Mouse (Mus musculus) embryonic facial prominence, embryonic 10.5 days (tissue): ENCODE measurements at regions not wholly inside any gene's neighbourhood (a gene's known extent, or its start where the extent isn't known, plus 50 kb on each side); places are given as distances from the start of the nearest gene placed in this dataset.

Source experiments
- DNase-seq: peaks from one replicate; pipeline ENCODE4 v3.0.0-alpha.2; 2017; ENCODE audit warnings: low spot score
- H3K27ac ChIP-seq: fragments of 300-500 bp; sonication (generic); replicated peaks from 2 replicates; pipeline ENCODE4 v1.5.1; 2016; ENCODE audit warnings: mild to moderate bottlenecking
- H3K27me3 ChIP-seq: fragments of 300-500 bp; sonication (generic); replicated peaks from 2 replicates; pipeline ENCODE4 v1.6.1; 2016; ENCODE audit warnings: low read depth, mild to moderate bottlenecking; ENCODE audit not compliant: poor library complexity, severe bottlenecking
- H3K36me3 ChIP-seq: fragments of 300-500 bp; sonication (generic); replicated peaks from 2 replicates; pipeline ENCODE4 v1.6.1; 2016; ENCODE audit warnings: mild to moderate bottlenecking, moderate library complexity
- H3K4me1 ChIP-seq: fragments of 300-500 bp; sonication (generic); 2 replicates; pipeline ENCODE4 v1.6.1; 2016
- H3K4me3 ChIP-seq: fragments of 300-500 bp; sonication (generic); 2 replicates; pipeline ENCODE4 v1.5.1; 2016; ENCODE audit warnings: mild to moderate bottlenecking, moderate library complexity
- H3K9me3 ChIP-seq: fragments of 300-500 bp; sonication (generic); 2 replicates; pipeline ENCODE4 v1.6.1; 2016; ENCODE audit warnings: mild to moderate bottlenecking
- WGBS: fragments of 180-500 bp; shearing (Covaris S2); methylation state at CpG from one replicate; pipeline ENCODE4 v1.1.7; 2016; 5-methylcytosine and 5-hydroxymethylcytosine counted together

DNA sequence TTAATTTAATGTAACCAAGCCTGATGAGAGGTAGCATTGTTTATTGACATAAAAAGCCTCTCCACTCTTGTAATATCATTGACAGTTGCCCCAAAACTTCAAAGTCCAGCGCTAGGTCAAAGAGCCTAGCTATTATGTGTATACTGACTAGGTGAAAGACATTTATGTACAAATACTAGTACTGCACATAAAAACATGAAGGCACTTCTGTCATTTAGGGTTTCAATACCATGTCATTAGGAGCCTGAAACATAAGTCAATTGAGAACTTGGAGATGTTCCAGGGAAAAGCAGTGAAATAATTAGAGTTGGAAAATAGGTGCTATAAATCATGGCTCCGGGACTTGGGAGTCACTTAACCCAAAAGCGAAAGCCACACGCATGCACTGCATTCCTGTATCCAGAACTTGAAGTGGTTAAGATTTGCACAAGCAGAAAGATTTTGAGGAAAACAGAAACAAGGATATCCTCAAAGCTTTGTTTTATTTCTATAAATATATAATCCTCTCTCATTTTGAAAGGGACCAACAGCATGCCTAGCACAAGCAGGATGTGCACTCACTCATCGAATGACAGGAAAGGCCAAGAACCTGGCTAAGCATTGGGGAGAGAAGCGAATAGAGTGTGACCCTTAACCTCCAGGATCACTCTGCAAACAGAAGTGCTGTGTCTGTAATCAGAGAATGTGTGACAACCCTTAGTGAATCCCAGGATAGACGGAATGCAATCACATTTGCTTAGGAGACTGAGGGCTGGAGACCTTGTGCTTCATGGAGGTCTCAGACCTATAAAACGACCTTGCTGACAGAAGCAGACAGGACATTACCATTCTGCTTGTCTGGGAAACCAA, 176.3 kb upstream of the Crim1 start:
- H3K27me3 ChIP-seq, result no peaks in the 10 kb centered on the region
- no peak overlapping the region for H3K27ac ChIP-seq
- peaks cover 25% of the 10 kb centered on the region for H3K4me1 ChIP-seq
- 48% methylated on average over 8 of the region's 8 CpGs for WGBS
- no peaks in the 10 kb centered on the region for H3K36me3 ChIP-seq
- no peaks in the 10 kb centered on the region for H3K9me3 ChIP-seq
- no peak overlapping the region for H3K4me3 ChIP-seq
- DNase-seq, result no peak

DNA sequence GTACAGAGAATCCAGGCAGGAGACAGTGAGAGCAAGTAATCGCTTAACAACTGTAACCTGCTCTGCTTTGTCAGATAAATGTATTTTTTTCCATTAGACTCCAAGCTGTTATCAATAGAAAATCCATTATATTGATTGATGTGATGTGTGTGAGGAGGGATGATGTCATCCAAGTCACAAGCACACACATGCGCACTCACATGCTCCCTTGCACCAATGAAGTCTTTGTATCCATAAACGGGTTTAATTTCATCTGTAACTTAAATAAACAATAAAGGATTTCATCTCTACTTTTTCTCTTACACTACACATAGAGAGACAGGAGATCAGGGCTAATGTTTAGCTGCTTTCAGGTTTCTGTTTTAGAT, 175.7 kb upstream of the Crim1 start:
- H3K9me3 ChIP-seq, result no peaks in the 10 kb centered on the region
- WGBS, result 71% methylated on average over 3 of the region's 3 CpGs
- H3K36me3 ChIP-seq, result no peaks in the 10 kb centered on the region
- no peaks in the 10 kb centered on the region for H3K27me3 ChIP-seq
- no peak for DNase-seq
- no peak overlapping the region for H3K27ac ChIP-seq
- H3K4me1 ChIP-seq, result peaks cover 25% of the 10 kb centered on the region
- H3K4me3 ChIP-seq, result no peak overlapping the region

DNA sequence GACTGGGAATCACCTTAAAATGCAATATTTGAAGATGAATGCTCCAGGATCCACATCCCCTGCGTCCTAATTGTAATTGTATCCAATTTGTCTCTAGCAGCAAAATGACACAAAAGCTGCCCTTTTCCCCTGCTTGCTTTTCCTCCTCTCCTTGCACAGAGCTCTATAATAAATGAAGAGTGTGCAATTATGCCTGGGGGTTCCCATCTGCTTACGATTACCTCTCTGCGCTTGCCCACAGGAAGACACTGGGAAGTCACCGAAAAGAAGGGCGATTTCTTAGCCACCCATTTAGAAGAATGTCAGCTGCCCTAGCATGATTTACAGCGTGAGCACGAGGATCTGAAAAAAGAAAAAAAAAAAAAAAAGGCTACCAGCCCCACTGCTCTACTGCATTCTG, 174.8 kb upstream of the Crim1 start:
- H3K4me1 ChIP-seq, result peaks cover 25% of the 10 kb centered on the region
- no peaks in the 10 kb centered on the region for H3K27me3 ChIP-seq
- no peak overlapping the region for H3K4me3 ChIP-seq
- no peak overlapping the region for H3K27ac ChIP-seq
- H3K9me3 ChIP-seq, result no peaks in the 10 kb centered on the region
- H3K36me3 ChIP-seq, result no peaks in the 10 kb centered on the region
- DNase-seq, result peak; percentile 57
- WGBS, result 35% methylated on average over 7 of the region's 7 CpGs

DNA sequence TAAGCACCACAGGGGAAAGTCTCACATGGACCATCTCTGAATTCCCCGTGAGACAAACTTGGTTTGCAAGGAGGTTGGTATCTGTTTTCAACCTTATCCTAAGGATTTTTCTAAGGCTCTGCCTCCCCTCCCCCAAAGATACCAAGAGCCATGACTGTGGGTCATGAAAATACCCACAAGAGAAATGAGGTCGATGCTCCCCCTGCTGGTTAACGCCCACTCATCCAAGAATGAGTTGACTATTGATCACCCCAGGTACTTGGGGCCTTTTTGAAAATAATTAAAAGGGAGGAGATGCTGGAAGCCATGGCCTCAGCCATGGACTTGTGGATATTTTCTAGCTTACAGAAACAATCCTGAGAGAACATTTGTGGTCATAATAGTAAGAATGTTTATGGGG, 164.4 kb upstream of the Crim1 start:
- peak; percentile 31 for DNase-seq
- no peak overlapping the region for H3K27ac ChIP-seq
- 74% methylated on average over 3 of the region's 3 CpGs for WGBS
- no peaks in the 10 kb centered on the region for H3K4me1 ChIP-seq
- H3K9me3 ChIP-seq, result no peaks in the 10 kb centered on the region
- no peaks in the 10 kb centered on the region for H3K27me3 ChIP-seq
- no peaks in the 10 kb centered on the region for H3K36me3 ChIP-seq
- no peak overlapping the region for H3K4me3 ChIP-seq

DNA sequence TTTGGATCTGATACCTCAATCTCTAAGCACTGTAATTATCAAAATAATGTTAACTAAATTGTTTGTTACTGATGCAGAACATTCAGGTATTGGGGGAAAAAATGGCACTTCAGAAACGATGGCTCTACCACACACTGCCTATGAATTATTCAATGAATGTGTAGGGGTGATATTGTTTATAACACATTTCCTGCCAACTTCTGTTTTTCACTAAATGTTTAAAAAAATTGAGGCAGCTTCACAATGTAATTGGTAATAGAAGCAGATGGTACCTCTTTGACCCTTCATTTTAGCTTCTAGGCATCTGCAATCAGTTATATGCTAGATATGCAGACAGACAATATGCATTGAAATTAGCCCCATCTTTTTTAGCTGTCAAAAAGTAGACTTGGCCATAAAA, 159.7 kb upstream of the Crim1 start:
- no peaks in the 10 kb centered on the region for H3K36me3 ChIP-seq
- no peaks in the 10 kb centered on the region for H3K9me3 ChIP-seq
- no peaks in the 10 kb centered on the region for H3K4me1 ChIP-seq
- H3K4me3 ChIP-seq, result no peak overlapping the region
- no peaks in the 10 kb centered on the region for H3K27me3 ChIP-seq
- H3K27ac ChIP-seq, result no peak overlapping the region
- whole genome bisulfite sequencing, result 81% methylated on average over 1 of the region's 1 CpGs
- DNase-seq, result no peak

DNA sequence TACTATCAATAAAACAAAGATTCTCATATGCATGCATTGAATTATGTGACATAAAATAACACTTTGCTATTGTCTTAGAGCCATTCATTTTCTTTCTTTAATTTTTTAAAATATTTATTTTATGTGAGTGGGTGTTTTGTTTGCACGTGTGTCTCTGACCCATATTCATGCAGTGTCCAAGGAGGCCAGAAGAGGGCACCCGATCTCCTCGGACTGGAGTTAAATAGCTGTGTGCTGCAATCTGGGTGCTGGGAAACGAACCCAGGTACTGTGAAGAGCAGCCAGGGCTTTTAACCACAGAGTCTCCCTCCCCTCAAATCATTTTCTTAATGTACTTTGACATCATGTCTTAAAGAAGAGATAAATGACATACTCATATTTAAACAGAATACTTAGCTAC, 158.8 kb upstream of the Crim1 start:
- no peaks in the 10 kb centered on the region for H3K4me1 ChIP-seq
- no peak overlapping the region for H3K27ac ChIP-seq
- H3K36me3 ChIP-seq, result no peaks in the 10 kb centered on the region
- no peak overlapping the region for H3K4me3 ChIP-seq
- no peak for DNase-seq
- WGBS, result 83% methylated on average over 4 of the region's 4 CpGs
- no peaks in the 10 kb centered on the region for H3K27me3 ChIP-seq
- no peaks in the 10 kb centered on the region for H3K9me3 ChIP-seq

DNA sequence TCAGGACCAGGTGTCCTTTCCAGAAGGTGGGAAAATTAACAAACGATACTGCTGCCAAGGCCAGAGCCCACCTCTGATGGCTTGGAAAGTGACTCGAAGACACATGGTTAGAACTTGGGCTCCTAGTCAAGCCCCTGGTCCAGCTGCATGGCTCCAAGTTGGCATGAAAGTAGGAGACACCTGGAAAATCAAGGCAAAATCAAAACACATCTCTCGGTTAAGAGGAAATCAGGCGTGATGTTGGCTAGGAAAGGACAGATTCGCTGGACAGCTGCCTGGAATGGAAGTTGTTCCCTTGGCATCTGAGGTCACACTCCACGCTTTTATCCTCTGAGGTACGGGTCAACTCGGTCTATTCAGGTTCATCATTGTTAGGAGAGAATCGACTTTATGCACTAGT, 150.3 kb upstream of the Crim1 start:
- Histone ChIP-seq H3K36me3 (no peaks in the 10 kb centered on the region), H3K4me1 (no peaks in the 10 kb centered on the region), H3K9me3 (no peaks in the 10 kb centered on the region), H3K27ac (no peak overlapping the region), H3K27me3 (no peaks in the 10 kb centered on the region), H3K4me3 (no peak overlapping the region)
- no peak for DNase-seq
- 88% methylated on average over 9 of the region's 9 CpGs for WGBS

DNA sequence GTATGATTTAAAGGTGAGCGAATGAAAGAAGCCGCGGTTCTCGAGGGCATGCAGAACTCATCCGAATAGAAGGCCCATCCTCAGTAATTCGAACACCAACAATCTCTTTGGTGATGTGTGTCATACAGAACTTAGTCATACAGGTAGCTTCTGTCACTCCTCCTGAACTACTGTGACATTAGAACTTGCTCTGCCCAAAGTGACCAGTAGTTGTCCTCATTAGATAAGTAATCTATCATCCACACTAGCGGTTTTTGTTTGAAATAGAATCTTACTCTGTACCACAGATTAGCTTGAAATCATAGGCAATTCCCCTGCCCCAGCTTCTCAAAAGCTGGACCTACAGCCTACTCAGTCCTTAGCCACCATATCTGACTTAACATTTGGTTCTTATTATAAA, 149.8 kb upstream of the Crim1 start:
- no peaks in the 10 kb centered on the region for H3K4me1 ChIP-seq
- no peak overlapping the region for H3K27ac ChIP-seq
- no peaks in the 10 kb centered on the region for H3K9me3 ChIP-seq
- no peaks in the 10 kb centered on the region for H3K27me3 ChIP-seq
- 90% methylated on average over 7 of the region's 7 CpGs for WGBS
- no peak overlapping the region for H3K4me3 ChIP-seq
- DNase-seq, result no peak
- H3K36me3 ChIP-seq, result no peaks in the 10 kb centered on the region

DNA sequence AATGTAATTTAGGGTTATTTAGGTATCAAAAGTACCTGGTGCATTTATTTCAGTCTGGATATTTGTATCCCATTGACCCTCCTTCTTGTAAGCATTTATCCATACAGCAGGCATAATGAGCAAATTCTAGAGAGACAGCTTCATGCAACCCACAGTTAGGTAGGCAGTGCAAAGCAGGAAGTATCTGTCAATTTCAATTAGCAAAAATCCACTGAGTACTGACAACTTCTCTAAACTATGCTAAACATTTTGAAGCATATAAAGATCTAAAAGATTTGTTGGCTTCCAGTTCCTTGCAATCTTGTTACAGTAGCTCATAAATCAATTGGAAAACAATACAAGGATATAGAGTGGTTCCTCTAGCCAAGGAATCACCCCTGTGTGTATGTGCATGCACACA, 124.2 kb upstream of the Crim1 start:
- Histone ChIP-seq H3K9me3 (no peaks in the 10 kb centered on the region), H3K4me1 (no peaks in the 10 kb centered on the region), H3K4me3 (no peak overlapping the region), H3K27ac (no peak overlapping the region), H3K27me3 (no peaks in the 10 kb centered on the region), H3K36me3 (no peaks in the 10 kb centered on the region)
- DNase-seq, result no peak

DNA sequence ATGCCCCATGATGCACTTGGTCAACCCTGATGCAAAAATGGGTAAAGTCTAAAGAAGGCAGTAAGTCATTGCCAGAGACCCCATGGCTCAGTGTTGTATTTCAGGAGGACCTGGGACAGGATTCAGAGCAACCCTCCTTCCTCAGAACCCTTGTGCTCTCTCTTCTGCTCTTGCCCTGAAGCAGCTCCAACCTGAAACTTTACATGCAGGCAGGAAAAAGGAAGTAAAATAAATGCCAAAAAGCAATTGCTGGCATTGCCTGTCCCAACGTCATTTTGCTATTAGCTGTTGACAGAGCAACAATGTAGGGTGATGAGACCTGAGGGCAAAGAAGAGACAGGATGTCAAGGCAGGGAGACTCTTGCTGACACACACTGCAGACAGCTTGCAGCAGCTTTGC, 121.7 kb upstream of the Crim1 start:
- WGBS, result 23% methylated on average over 1 of the region's 1 CpGs
- H3K4me1 ChIP-seq, result no peaks in the 10 kb centered on the region
- no peaks in the 10 kb centered on the region for H3K36me3 ChIP-seq
- no peak overlapping the region for H3K27ac ChIP-seq
- H3K27me3 ChIP-seq, result no peaks in the 10 kb centered on the region
- H3K4me3 ChIP-seq, result no peak overlapping the region
- DNase-seq, result no peak
- no peaks in the 10 kb centered on the region for H3K9me3 ChIP-seq

DNA sequence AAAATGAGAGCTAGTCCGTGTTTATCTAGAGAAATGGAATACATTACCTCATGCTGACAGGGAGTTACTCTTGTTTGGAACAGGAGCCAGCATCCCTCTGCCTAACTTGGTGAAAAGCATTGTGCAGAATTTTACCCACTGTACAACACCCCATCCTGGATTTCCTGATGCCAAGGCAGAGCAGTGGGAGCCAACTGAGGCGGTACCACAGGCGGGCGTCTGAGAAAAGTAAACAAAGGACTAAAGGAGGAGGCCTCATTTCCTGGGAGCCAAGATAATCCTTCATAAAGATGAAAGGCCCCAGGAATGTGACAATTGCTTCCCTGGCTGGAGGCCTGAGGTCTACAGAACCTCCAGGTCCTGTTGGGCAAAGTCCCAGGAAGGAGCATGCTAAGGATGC, 115.6 kb upstream of the Crim1 start:
- no peaks in the 10 kb centered on the region for H3K9me3 ChIP-seq
- no peak overlapping the region for H3K27ac ChIP-seq
- H3K4me3 ChIP-seq, result no peak overlapping the region
- H3K4me1 ChIP-seq, result no peaks in the 10 kb centered on the region
- WGBS, result 52% methylated on average over 4 of the region's 4 CpGs
- H3K36me3 ChIP-seq, result no peaks in the 10 kb centered on the region
- no peak for DNase-seq
- no peaks in the 10 kb centered on the region for H3K27me3 ChIP-seq

DNA sequence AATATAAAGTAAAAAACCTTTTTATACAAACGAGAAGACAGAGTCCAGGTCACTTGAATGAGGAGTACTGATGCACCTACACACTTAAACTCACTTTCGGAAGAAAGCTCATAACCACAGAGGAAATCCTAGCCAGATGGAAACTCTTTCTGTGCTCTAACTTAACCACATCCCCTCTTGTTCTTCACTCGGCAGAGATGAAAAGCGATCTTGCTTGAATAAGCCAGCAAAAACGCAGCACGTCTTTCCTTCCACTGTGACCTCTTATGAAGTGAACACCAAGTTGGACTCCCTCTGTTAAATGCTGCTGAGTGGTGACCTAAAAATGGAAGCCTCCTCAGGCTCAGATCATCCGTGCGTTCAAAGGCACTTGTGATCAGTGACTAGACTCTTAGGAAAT, 113.1 kb upstream of the Crim1 start:
- no peaks in the 10 kb centered on the region for H3K9me3 ChIP-seq
- no peak overlapping the region for H3K27ac ChIP-seq
- no peaks in the 10 kb centered on the region for H3K27me3 ChIP-seq
- H3K36me3 ChIP-seq, result no peaks in the 10 kb centered on the region
- no peak for DNase-seq
- WGBS, result 85% methylated on average over 8 of the region's 8 CpGs
- no peak overlapping the region for H3K4me3 ChIP-seq
- no peaks in the 10 kb centered on the region for H3K4me1 ChIP-seq

DNA sequence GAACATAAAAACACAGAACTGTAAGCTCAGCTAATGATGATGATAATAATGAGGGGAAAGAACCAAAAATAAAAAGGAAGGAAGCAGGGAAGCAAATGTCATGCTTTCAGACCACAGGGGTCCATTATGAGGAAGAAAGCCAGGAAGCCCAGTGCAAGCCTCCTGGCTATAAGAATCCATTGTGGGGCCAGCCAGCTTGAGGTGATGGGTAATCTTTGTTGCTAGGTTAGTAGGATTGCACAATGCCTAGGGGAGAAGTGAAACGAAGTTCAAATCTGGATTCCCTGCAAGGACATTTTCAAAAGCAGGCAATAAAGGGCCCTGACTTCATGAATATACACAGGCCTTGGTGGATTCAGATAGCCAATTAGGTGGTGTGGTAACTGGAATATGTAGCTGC, 102.3 kb upstream of the Crim1 start:
- Histone ChIP-seq H3K4me3 (no peak overlapping the region), H3K27ac (no peak overlapping the region), H3K4me1 (no peaks in the 10 kb centered on the region), H3K36me3 (no peaks in the 10 kb centered on the region), H3K9me3 (no peaks in the 10 kb centered on the region), H3K27me3 (no peaks in the 10 kb centered on the region)
- no peak for DNase-seq
- 50% methylated on average over 1 of the region's 1 CpGs for WGBS

DNA sequence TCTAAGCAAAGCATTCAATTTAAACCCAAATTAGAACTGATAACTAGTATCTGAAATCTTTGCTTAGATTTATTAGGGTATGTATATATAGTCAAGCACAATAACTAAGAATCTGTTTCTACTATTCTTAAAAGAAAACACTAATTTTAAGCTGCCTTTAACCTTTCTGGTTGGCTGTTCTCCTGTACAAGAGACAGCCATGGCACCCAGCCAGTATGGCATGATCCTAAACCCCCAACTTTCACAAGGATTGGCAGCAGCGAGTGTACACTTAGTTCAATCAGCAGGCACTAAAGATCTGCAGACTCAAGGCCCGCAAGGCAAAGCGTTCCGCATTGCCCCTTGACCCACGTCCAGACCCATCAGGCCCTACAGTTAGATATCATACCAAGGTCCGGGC, 91.3 kb upstream of the Crim1 start:
- Histone ChIP-seq H3K4me1 (no peaks in the 10 kb centered on the region), H3K36me3 (no peaks in the 10 kb centered on the region), H3K9me3 (no peaks in the 10 kb centered on the region), H3K27ac (no peak overlapping the region), H3K4me3 (no peak overlapping the region), H3K27me3 (no peaks in the 10 kb centered on the region)
- WGBS, result 95% methylated on average over 6 of the region's 6 CpGs
- DNase-seq, result no peak
